Mouse (Mus musculus) forebrain, embryonic 14.5 days (tissue): ENCODE data around the gene Nat14. TPM values are rescaled to one million over a fixed set of nuclear protein-coding genes. Genes with fewer than 3 reads are reported as not detected.

Experiments used
- ATAC-seq: fragments of 200-750 bp; cut with Nextera tagmentation; 2 replicates; pipeline ENCODE4 v1.8.0; 2017; ENCODE audit warnings: mild to moderate bottlenecking, moderate library complexity
- DNase-seq: peaks from one replicate; pipeline ENCODE4 v3.0.0-alpha.2; 2015; ENCODE audit warnings: low spot score
- H3K27ac ChIP-seq: fragments of 300-500 bp; sonication (generic); 2 replicates; pipeline ENCODE4 v1.5.1; 2014; ENCODE audit warnings: low read depth, mild to moderate bottlenecking, control low read depth, low read length, moderate library complexity
- H3K27me3 ChIP-seq: fragments of 300-500 bp; sonication (generic); replicated peaks from 2 replicates; pipeline ENCODE4 v1.6.1; 2014; ENCODE audit warnings: low read length, control low read depth, mixed read lengths; ENCODE audit not compliant: control insufficient read depth, insufficient read depth
- H3K36me3 ChIP-seq: fragments of 300-500 bp; sonication (generic); 2 replicates; pipeline ENCODE4 v1.6.1; 2014; ENCODE audit warnings: low read length, control low read depth; ENCODE audit not compliant: control insufficient read depth, insufficient read depth
- H3K4me1 ChIP-seq: fragments of 300-500 bp; sonication (generic); 2 replicates; pipeline ENCODE4 v1.6.1; 2014; ENCODE audit warnings: antibody characterized with exemption, low read length, control low read depth; ENCODE audit not compliant: control insufficient read depth, insufficient read depth
- H3K4me2 ChIP-seq: fragments of 300-500 bp; sonication (generic); 2 replicates; pipeline ENCODE4 v1.6.1; 2014; ENCODE audit warnings: mild to moderate bottlenecking, control low read depth, low read length
- H3K4me3 ChIP-seq: fragments of 300-500 bp; sonication (generic); 2 replicates; pipeline ENCODE4 v1.5.1; 2014; ENCODE audit warnings: low read depth, low read length, control low read depth
- H3K9ac ChIP-seq: fragments of 300-500 bp; sonication (generic); 2 replicates; pipeline ENCODE4 v1.6.1; 2014; ENCODE audit warnings: mild to moderate bottlenecking, low read length, control low read depth, moderate library complexity
- H3K9me3 ChIP-seq: fragments of 300-500 bp; sonication (generic); replicated peaks from 2 replicates; pipeline ENCODE4 v1.6.1; 2016; ENCODE audit warnings: low read length, control low read depth, mixed read lengths; ENCODE audit not compliant: control insufficient read depth
- WGBS: fragments of 180-500 bp; shearing (Covaris S2); extraction: QIAGEN DNeasy Blood & Tissue Kit; methylation state at CpG from one replicate; pipeline ENCODE4 v1.1.7; 2014; 5-methylcytosine and 5-hydroxymethylcytosine counted together
- polyA plus RNA-seq: library from polyadenylated mRNA; unstranded; fragments of >200 nt; fragmentation: Nextera tagmentation; extraction: Ambion mirVana; gene quantifications from 2 replicates; pipeline ENCODE4 v1.2.1, GENCODE M21; 2014

The Nat14 gene
- polyA plus RNA-seq, 1 experiment from 2014 or later, result 9.8 TPM

GRCm38 (mm10) chr7:4972321-4973047 lies 50.7 kb downstream of the Nat14 start:
- no peaks in the 10 kb centered on the region for H3K36me3 ChIP-seq
- H3K4me3 ChIP-seq, result no peak overlapping the region
- H3K9ac ChIP-seq, result no peak overlapping the region
- H3K27ac ChIP-seq, result no peak overlapping the region
- no peak overlapping the region for H3K4me2 ChIP-seq
- no peaks in the 10 kb centered on the region for H3K4me1 ChIP-seq
- 83% methylated on average over 18 of the region's 18 CpGs for WGBS
- peaks cover 3% of the 10 kb centered on the region; the same call in 1 of the 2 replicates for H3K9me3 ChIP-seq
- ATAC-seq (no peak), DNase-seq (no peak)
- H3K27me3 ChIP-seq, result no peaks in the 10 kb centered on the region

Other genes with a start within 250 kb of the Nat14 start
- gene Hspbp1, start 237.0 kb upstream of the Nat14 start, polyA plus RNA-seq, result 141 and 156 TPM in 2 replicates
- gene Brsk1, start 231.4 kb upstream of the Nat14 start, polyA plus RNA-seq, result 7.9 and 8.0 TPM in 2 replicates
- gene Tmem150b, start 196.8 kb upstream of the Nat14 start, polyA plus RNA-seq, result 0.12 TPM in 1 of 2 replicates, not detected in the other
- 54.6 and 57.1 TPM in 2 replicates for gene Kmt5c, start 181.9 kb upstream of the Nat14 start, polyA plus RNA-seq
- gene Cox6b2, start 168.9 kb upstream of the Nat14 start, polyA plus RNA-seq, result 11.7 and 13.1 TPM in 2 replicates
- gene Fam71e2, start 150.7 kb upstream of the Nat14 start, polyA plus RNA-seq, result not detected in 2 replicates
- gene Il11, start 139.2 kb upstream of the Nat14 start, polyA plus RNA-seq, result 0.21 and 0.32 TPM in 2 replicates
- not detected in 2 replicates for gene Tmem190, start 139.1 kb upstream of the Nat14 start, polyA plus RNA-seq
- gene Tmem238, start 132.4 kb upstream of the Nat14 start, polyA plus RNA-seq, result 1.5 and 1.7 TPM in 2 replicates
- 179 and 182 TPM in 2 replicates for gene Rpl28, start 129.2 kb upstream of the Nat14 start, polyA plus RNA-seq
- 378 and 472 TPM in 2 replicates for gene Ube2s, start 109.4 kb upstream of the Nat14 start, polyA plus RNA-seq
- gene Shisa7, start 77.3 kb upstream of the Nat14 start, polyA plus RNA-seq, result 5.8 and 7.7 TPM in 2 replicates
- gene Isoc2b, start 51.8 kb upstream of the Nat14 start, polyA plus RNA-seq, result 3.3 and 4.3 TPM in 2 replicates
- 0.53 and 0.59 TPM in 2 replicates for gene Isoc2a, start 44.9 kb upstream of the Nat14 start, polyA plus RNA-seq
- gene Gm36210, start 15.5 kb upstream of the Nat14 start, polyA plus RNA-seq, result 0.33 and 0.44 TPM in 2 replicates
- 3.6 and 3.8 TPM in 2 replicates for gene Zfp628, start 6.8 kb upstream of the Nat14 start, polyA plus RNA-seq
- gene Ssc5d, start 3.8 kb downstream of the Nat14 start, polyA plus RNA-seq, result 0.23 and 0.41 TPM in 2 replicates
- gene Sbk2, start 42.4 kb downstream of the Nat14 start, polyA plus RNA-seq, result not detected in 2 replicates
- gene Sbk3, start 49.1 kb downstream of the Nat14 start, polyA plus RNA-seq, result 0.39 and 0.42 TPM in 2 replicates
- gene Zfp579, start 74.1 kb downstream of the Nat14 start, polyA plus RNA-seq, result 37.9 and 52.9 TPM in 2 replicates
- gene Zfp524, start 92.4 kb downstream of the Nat14 start, polyA plus RNA-seq, result 11.3 and 13.5 TPM in 2 replicates
- gene Fiz1, start 92.7 kb downstream of the Nat14 start, polyA plus RNA-seq, result 34.3 and 42.8 TPM in 2 replicates
- 0.59 and 1.9 TPM in 2 replicates for gene Gm44973, start 93.5 kb downstream of the Nat14 start, polyA plus RNA-seq
- gene Zfp865, start 98.3 kb downstream of the Nat14 start, polyA plus RNA-seq, result 5.4 and 5.9 TPM in 2 replicates
- 36.1 and 45.5 TPM in 2 replicates for gene Ccdc106, start 98.5 kb downstream of the Nat14 start, polyA plus RNA-seq
- gene 4632433K11Rik, start 112.1 kb downstream of the Nat14 start, polyA plus RNA-seq, result not detected in 2 replicates
- 6.2 and 6.3 TPM in 2 replicates for gene Zfp784, start 116.4 kb downstream of the Nat14 start, polyA plus RNA-seq
- gene Zfp580, start 129.5 kb downstream of the Nat14 start, polyA plus RNA-seq, result 54.5 and 64.9 TPM in 2 replicates
- 124 and 133 TPM in 2 replicates for gene U2af2, start 140.1 kb downstream of the Nat14 start, polyA plus RNA-seq
- 71.3 and 89.0 TPM in 2 replicates for gene Epn1, start 158.2 kb downstream of the Nat14 start, polyA plus RNA-seq
- gene Rfpl4, start 194.9 kb downstream of the Nat14 start, polyA plus RNA-seq, result not detected in 2 replicates
- 0.29 and 0.38 TPM in 2 replicates for gene Rasl2-9, start 203.9 kb downstream of the Nat14 start, polyA plus RNA-seq
- gene Vmn1r55, start 227.6 kb downstream of the Nat14 start, polyA plus RNA-seq, result not detected in 2 replicates